Mouse (Mus musculus) stomach, embryonic 14.5 days (tissue): ENCODE measurements around the gene 4930402F06Rik. TPM values are rescaled to one million over a fixed set of nuclear protein-coding genes. Genes with fewer than 3 reads are reported as not detected.

Source experiments
- ATAC-seq: fragments of 200-750 bp; cut with Nextera tagmentation; 2 replicates; pipeline ENCODE4 v1.8.0; 2017; ENCODE audit warnings: low read depth, moderate TSS enrichment; ENCODE audit not compliant: insufficient number of reproducible peaks, insufficient read depth, low FRiP score
- H3K27ac ChIP-seq: fragments of 300-500 bp; sonication (generic); 2 replicates; pipeline ENCODE4 v1.5.1; 2014; ENCODE audit warnings: mild to moderate bottlenecking, low read length, moderate library complexity, mixed read lengths
- H3K27me3 ChIP-seq: fragments of 300-500 bp; sonication (generic); 2 replicates; pipeline ENCODE4 v1.6.1; 2014; ENCODE audit warnings: low read length, control low read depth, mixed read lengths; ENCODE audit not compliant: control insufficient read depth, insufficient read depth
- H3K36me3 ChIP-seq: fragments of 300-500 bp; sonication (generic); 2 replicates; pipeline ENCODE4 v1.6.1; 2014; ENCODE audit warnings: mild to moderate bottlenecking, control low read depth, low read length, moderate library complexity, mixed read lengths; ENCODE audit not compliant: control insufficient read depth, insufficient read depth
- H3K4me1 ChIP-seq: fragments of 300-500 bp; sonication (generic); 2 replicates; pipeline ENCODE4 v1.6.1; 2014; ENCODE audit warnings: low read length, control low read depth, mixed read lengths; ENCODE audit not compliant: control insufficient read depth, insufficient read depth
- H3K4me2 ChIP-seq: fragments of 300-500 bp; sonication (generic); replicated peaks from 2 replicates; pipeline ENCODE4 v1.6.1; 2014; ENCODE audit warnings: low read depth, low read length, control low read depth
- H3K4me3 ChIP-seq: fragments of 300-500 bp; sonication (generic); 2 replicates; pipeline ENCODE4 v1.5.1; 2014; ENCODE audit warnings: low read depth, low read length, control low read depth
- H3K9ac ChIP-seq: fragments of 300-500 bp; sonication (generic); replicated peaks from 2 replicates; pipeline ENCODE4 v1.6.1; 2014; ENCODE audit warnings: low read depth, mild to moderate bottlenecking, control low read depth, low read length, moderate library complexity, mixed read lengths
- H3K9me3 ChIP-seq: fragments of 300-500 bp; sonication (generic); 2 replicates; pipeline ENCODE4 v1.6.1; 2016; ENCODE audit warnings: low read depth, low read length, control low read depth; ENCODE audit not compliant: control insufficient read depth
- WGBS: fragments of 180-500 bp; shearing (Covaris S2); extraction: QIAGEN DNeasy Blood & Tissue Kit; methylation state at CpG from one replicate; pipeline ENCODE4 v1.1.7; 2014; 5-methylcytosine and 5-hydroxymethylcytosine counted together
- polyA plus RNA-seq: library from polyadenylated mRNA; unstranded; fragments of >200 nt; fragmentation: Nextera tagmentation; extraction: Ambion mirVana; gene quantifications from 2 replicates; pipeline ENCODE4 v1.2.1, GENCODE M21; 2014

4930402F06Rik gene
- polyA plus RNA-seq, 1 experiment from 2014 or later = not detected

DNA sequence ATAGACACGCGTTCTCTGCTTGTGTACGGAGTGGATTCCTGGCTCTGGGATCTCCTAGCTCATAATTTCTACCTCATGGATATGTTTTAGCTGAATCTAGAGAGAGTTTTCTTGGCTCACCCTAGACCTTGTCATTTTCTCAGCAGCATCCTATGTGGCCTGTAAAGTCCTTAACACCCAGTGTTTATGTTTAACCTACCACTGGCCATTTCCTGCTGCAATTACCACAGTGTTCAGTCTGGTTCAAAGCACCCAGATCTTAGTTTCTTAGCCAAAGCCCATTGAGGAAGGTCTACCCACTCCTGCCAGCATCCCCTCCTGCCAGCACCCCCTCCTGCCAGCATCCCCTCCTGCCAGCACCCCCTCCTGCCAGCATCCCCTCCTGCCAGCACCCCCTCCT lies 15.8 kb upstream of the 4930402F06Rik start:
- no peaks in the 10 kb centered on the region for H3K27me3 ChIP-seq
- no peak overlapping the region for H3K27ac ChIP-seq
- H3K4me3 ChIP-seq = no peak overlapping the region
- no peak for ATAC-seq
- H3K9ac ChIP-seq = no peak overlapping the region
- WGBS = 94% methylated on average over 3 of the region's 3 CpGs
- no peaks in the 10 kb centered on the region; the same call in 1 of the 2 replicates for H3K36me3 ChIP-seq
- no peaks in the 10 kb centered on the region for H3K4me1 ChIP-seq
- no peak overlapping the region for H3K4me2 ChIP-seq
- no peaks in the 10 kb centered on the region for H3K9me3 ChIP-seq

DNA sequence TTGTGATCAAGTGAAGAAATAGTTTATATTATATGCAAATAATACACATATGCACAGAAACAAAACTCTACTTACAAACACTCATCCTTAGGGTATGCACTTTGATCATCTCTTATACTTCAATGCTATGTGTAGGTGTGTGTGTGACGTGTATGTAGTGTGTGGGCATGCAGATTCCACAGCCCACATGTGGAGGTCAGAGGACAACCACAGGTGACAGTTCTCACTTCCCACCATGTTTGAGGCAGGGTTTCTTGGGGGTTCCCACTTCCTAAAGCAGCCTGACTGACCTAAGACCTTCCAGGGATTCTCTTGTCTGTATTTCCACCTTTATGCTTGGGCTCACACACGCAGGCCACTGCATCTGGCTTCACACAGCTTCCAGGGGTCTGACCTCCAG lies 15.3 kb upstream of the 4930402F06Rik start:
- H3K4me2 ChIP-seq = no peak overlapping the region
- no peaks in the 10 kb centered on the region for H3K9me3 ChIP-seq
- H3K4me3 ChIP-seq = no peak overlapping the region
- no peak overlapping the region for H3K27ac ChIP-seq
- no peaks in the 10 kb centered on the region for H3K4me1 ChIP-seq
- no peaks in the 10 kb centered on the region for H3K27me3 ChIP-seq
- no peak overlapping the region for H3K9ac ChIP-seq
- no peaks in the 10 kb centered on the region; the same call in 1 of the 2 replicates for H3K36me3 ChIP-seq
- no peak for ATAC-seq
- 73% methylated on average over 2 of the region's 2 CpGs for WGBS

DNA sequence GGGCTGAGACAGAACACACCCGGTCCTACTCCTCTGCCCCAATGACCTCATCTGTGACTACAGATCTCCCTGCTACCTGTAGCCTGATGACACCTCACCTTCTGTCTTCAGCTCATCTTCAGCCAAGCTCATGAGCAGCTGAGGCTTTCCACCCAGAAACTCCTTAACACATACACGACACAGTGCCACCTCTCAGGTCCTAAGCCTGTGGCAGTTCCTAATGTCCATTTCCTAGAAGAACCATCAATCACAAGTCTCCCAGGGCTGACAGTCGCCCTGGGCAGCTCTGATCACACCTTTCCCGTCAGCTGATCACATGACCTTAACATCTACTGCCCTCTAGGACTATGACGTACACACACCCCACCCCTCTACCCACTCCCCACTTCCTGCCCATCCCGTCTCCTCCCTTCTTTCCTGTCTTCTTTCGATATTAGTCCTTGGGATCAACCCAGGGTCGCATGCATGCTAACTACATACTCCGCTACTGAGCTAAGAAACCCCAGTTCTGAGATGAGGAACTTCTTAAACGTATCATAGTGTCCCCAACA lies 14.7 kb upstream of the 4930402F06Rik start:
- Histone ChIP-seq H3K9me3 (no peaks in the 10 kb centered on the region), H3K36me3 (no peaks in the 10 kb centered on the region; the same call in 1 of the 2 replicates), H3K4me3 (no peak overlapping the region), H3K4me1 (no peaks in the 10 kb centered on the region), H3K27ac (no peak overlapping the region), H3K9ac (no peak overlapping the region), H3K27me3 (no peaks in the 10 kb centered on the region), H3K4me2 (no peak overlapping the region)
- 59% methylated on average over 10 of the region's 10 CpGs for WGBS
- no peak for ATAC-seq

DNA sequence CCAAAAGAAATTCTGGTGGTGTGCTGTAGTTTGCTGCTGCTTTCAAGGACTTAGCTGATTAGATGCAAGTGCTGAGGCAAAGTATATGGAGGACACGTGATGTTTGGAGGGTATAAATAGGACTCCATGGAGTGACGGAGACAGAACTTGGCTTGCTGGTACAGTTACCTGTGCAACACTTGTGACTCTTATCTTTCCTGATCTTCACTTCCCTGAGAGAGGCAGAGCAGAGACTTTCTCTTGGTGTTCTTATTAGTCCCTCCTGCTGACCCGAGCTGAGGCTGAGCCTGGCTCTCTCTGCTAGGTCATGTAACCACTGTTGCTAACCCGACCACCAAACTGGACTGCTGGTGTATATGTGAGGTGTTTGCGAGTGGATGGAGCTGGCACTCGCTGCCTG lies 12.5 kb upstream of the 4930402F06Rik start:
- no peak overlapping the region for H3K27ac ChIP-seq
- no peak overlapping the region for H3K4me3 ChIP-seq
- H3K4me2 ChIP-seq = no peak overlapping the region
- no peak for ATAC-seq
- peaks cover 5% of the 10 kb centered on the region; the same call in 1 of the 2 replicates for H3K36me3 ChIP-seq
- 92% methylated on average over 6 of the region's 6 CpGs for WGBS
- no peak overlapping the region for H3K9ac ChIP-seq
- H3K4me1 ChIP-seq = no peaks in the 10 kb centered on the region
- H3K27me3 ChIP-seq = no peaks in the 10 kb centered on the region
- H3K9me3 ChIP-seq = no peaks in the 10 kb centered on the region

DNA sequence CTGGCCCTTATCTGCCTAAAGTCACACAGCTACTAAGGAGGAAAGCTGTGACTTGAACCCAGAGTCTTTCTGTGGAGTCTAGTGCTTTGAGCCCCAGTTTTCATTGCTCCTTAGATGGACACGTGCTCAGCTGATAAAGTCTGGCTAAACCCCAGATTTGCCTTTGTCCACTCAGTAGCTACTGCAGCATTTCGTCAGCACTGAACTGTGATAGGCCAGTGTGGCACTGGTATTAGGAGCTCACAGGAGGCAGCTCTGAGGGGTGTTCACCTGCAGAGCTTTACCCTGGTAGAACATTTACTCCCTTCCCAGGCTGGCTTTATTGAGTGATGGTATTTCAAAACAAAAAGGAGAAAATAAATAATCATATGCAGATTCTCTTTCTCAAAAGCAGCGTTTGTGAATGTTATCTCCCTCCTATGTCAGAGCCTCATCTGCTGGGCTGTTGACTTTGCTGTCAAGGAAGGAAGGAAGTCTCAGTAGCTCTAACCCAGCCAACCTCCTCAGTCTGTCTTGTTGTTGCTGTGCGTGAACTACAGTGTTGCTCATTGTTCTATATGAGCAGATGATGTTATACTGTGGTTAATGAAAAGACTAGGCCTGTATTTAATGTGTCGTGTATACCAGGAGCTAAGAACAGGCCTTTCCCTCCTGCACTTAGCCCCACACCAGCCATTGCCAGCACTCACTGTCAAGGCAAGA lies 11.6 kb upstream of the 4930402F06Rik start:
- Histone ChIP-seq H3K4me3 (no peak overlapping the region), H3K9me3 (no peaks in the 10 kb centered on the region), H3K27ac (no peak overlapping the region), H3K36me3 (peaks cover 5% of the 10 kb centered on the region; the same call in 1 of the 2 replicates), H3K4me2 (no peak overlapping the region), H3K9ac (no peak overlapping the region), H3K4me1 (no peaks in the 10 kb centered on the region), H3K27me3 (no peaks in the 10 kb centered on the region)
- WGBS = 71% methylated on average over 5 of the region's 5 CpGs
- no peak for ATAC-seq

DNA sequence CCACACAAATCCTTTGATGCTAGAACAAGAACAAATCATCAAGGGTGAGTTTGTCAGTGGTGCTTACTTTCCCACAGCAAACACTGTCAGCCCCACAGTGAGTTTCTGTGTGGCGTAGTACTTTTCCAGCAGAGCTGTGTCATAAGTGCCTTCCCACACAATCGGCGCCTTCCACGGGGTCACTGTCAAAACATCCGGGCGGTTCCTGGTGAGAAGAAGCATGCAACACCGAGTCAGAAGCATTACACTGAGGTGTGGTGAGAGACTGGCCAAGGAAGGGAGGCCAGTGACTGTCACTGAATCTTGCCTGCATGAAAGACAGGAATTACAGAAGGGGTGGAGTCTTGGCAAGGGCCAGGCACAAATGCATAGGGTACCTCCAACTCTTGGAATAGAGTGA lies 10.9 kb upstream of the 4930402F06Rik start:
- no peak overlapping the region for H3K4me3 ChIP-seq
- 66% methylated on average over 7 of the region's 7 CpGs for WGBS

DNA sequence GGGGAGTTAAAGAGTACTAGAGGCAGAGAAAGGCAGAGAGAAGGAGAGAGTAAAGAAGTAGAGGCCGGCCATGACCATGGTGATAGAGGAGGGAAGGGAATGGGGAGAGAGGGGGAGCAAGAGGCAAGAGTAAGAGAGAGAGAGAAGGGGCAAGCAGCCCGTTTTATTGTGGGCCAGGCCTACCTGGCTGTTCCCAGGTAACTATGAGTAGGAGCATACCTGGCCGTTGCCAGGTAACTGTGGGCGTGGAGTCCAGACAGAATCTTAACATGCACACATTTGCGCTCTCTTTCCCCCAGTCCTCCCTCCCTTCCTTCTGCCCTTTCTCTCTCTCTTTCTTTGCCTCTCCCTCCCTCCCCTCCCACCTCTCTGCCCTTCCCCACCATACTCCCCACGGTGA lies 10.3 kb upstream of the 4930402F06Rik start:
- Histone ChIP-seq H3K4me3 (no peak overlapping the region), H3K9ac (no peak overlapping the region), H3K27me3 (no peaks in the 10 kb centered on the region), H3K36me3 (peaks cover 6% of the 10 kb centered on the region; the same call in 1 of the 2 replicates), H3K4me1 (no peaks in the 10 kb centered on the region), H3K4me2 (no peak overlapping the region), H3K27ac (no peak overlapping the region), H3K9me3 (no peaks in the 10 kb centered on the region)
- no peak for ATAC-seq
- 68% methylated on average over 6 of the region's 6 CpGs for WGBS

More for the DNA sequence above, 10.9 kb upstream of the 4930402F06Rik start:
- H3K27me3 ChIP-seq = no peaks in the 10 kb centered on the region
- no peaks in the 10 kb centered on the region for H3K9me3 ChIP-seq
- ATAC-seq = no peak
- H3K36me3 ChIP-seq = peaks cover 5% of the 10 kb centered on the region; the same call in 1 of the 2 replicates
- H3K4me1 ChIP-seq = no peaks in the 10 kb centered on the region
- no peak overlapping the region for H3K4me2 ChIP-seq
- H3K27ac ChIP-seq = no peak overlapping the region
- H3K9ac ChIP-seq = no peak overlapping the region

DNA sequence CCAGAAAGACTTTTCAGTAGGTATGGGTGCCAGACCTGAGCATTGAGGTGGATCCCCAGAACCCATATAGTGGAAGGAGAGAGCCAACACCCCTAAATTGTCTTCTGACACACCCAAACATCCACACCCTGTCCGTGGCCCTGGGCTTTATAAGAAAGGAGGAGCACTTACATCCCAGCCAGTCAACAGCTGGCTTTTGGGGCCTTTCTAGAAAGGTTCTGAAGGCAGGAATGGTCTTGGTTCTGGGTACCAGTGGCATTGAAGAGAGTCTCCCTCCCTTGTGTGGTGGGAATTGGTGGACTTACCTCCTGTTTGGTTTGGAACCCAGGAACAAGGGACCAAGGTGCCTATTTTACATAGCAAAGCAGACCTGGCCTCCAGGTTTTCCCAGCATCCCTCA lies 9.6 kb upstream of the 4930402F06Rik start:
- H3K9me3 ChIP-seq = no peaks in the 10 kb centered on the region
- H3K9ac ChIP-seq = no peak overlapping the region
- no peak for ATAC-seq
- no peak overlapping the region for H3K4me2 ChIP-seq
- H3K27ac ChIP-seq = no peak overlapping the region
- WGBS = 76% methylated on average over 1 of the region's 1 CpGs
- peaks cover 10% of the 10 kb centered on the region; the same call in 1 of the 2 replicates for H3K36me3 ChIP-seq
- no peaks in the 10 kb centered on the region for H3K27me3 ChIP-seq
- no peak overlapping the region for H3K4me3 ChIP-seq
- H3K4me1 ChIP-seq = no peaks in the 10 kb centered on the region
